Mouse (Mus musculus) cerebellum, adult 18-20 months (tissue): ENCODE measurements around the gene Klhdc1.

Experiments
- DNase-seq, 2 experiments: peaks; one replicate each; pipeline ENCODE4 v3.0.0; 2021

Gene Klhdc1

GRCm38 (mm10) chr12:69240876-69241275 is at the start of gene Klhdc1:
TSS of gene Klhdc1 (plus strand) at chr12:69241176.
- no peak for DNase-seq

- no peak for DNase-seq
Measured at GRCm38 (mm10) chr12:69191396-69191795, 49.6 kb upstream of the Klhdc1 start.

GRCm38 (mm10) chr12:69192637-69193036 is 48.3 kb upstream of the Klhdc1 start:
- no peak for DNase-seq

- peak; percentile 69 to 85 for DNase-seq
Measured at GRCm38 (mm10) chr12:69196444-69197377, 44.3 kb upstream of the Klhdc1 start, which contains the start of gene Gm49383. TSS of gene Gm49383 (minus strand) at chr12:69197104.

- DNase-seq: peak; percentile 47 to 67
Measured at GRCm38 (mm10) chr12:69197378-69198163, 43.4 kb upstream of the Klhdc1 start.

- DNase-seq: peak; percentile 66 to 74
Measured at GRCm38 (mm10) chr12:69198164-69198535, 42.8 kb upstream of the Klhdc1 start, which contains the start of gene Dnaaf2. TSS of gene Dnaaf2 (minus strand) at chr12:69198429.

GRCm38 (mm10) chr12:69198985-69199384 is 42.0 kb upstream of the Klhdc1 start:
- no peak for DNase-seq

- no peak for DNase-seq
Measured at GRCm38 (mm10) chr12:69204052-69204833, 36.7 kb upstream of the Klhdc1 start, which contains the start of gene Gm49384. TSS of gene Gm49384 (minus strand) at chr12:69204267.

- no peak for DNase-seq
Measured at GRCm38 (mm10) chr12:69207396-69207795, 33.6 kb upstream of the Klhdc1 start.

- DNase-seq: no peak
Measured at GRCm38 (mm10) chr12:69207926-69208325, 33.0 kb upstream of the Klhdc1 start.

- no peak for DNase-seq
Measured at GRCm38 (mm10) chr12:69208520-69208919, 32.5 kb upstream of the Klhdc1 start.

GRCm38 (mm10) chr12:69210056-69210979 is 30.7 kb upstream of the Klhdc1 start:
- no peak for DNase-seq

GRCm38 (mm10) chr12:69211057-69211456 is 29.9 kb upstream of the Klhdc1 start:
- DNase-seq: no peak

- DNase-seq: no peak
Measured at GRCm38 (mm10) chr12:69213186-69213777, 27.7 kb upstream of the Klhdc1 start.

- DNase-seq: no peak
Measured at GRCm38 (mm10) chr12:69214393-69214792, 26.6 kb upstream of the Klhdc1 start.

GRCm38 (mm10) chr12:69215000-69215785 is 25.8 kb upstream of the Klhdc1 start:
- no peak for DNase-seq

GRCm38 (mm10) chr12:69216587-69216986 is 24.4 kb upstream of the Klhdc1 start:
- DNase-seq: no peak

- DNase-seq: no peak
Measured at GRCm38 (mm10) chr12:69220613-69221277, 20.2 kb upstream of the Klhdc1 start.

GRCm38 (mm10) chr12:69227776-69228466 is 13.1 kb upstream of the Klhdc1 start, which contains the start of gene Pole2:
TSS of gene Pole2 (minus strand) at chr12:69228195.
- DNase-seq: peak; percentile 82 to 87
